Comparison of ENCODE assay signal across 8 mouse cellular contexts in genomic region chr11:69409378-69410044, GRCm38 (mm10). TPM values are rescaled to one million over a fixed set of nuclear protein-coding genes. Genes with fewer than 3 reads are reported as not detected.
DNase-seq lines count a peak whose midpoint lies in the region; ATAC-seq and TF ChIP-seq lines count a peak whose summit lies in the region.

No protein-coding gene starts in this region.

- peaks cover 53% of the 10 kb centered on the region for H3K36me3 ChIP-seq in heart, embryonic 14.5 days (ENCODE audit: control insufficient read depth, insufficient read depth, low read length)
- peaks cover 35% of the 10 kb centered on the region for H3K36me3 ChIP-seq in kidney, postnatal 0 days (ENCODE audit: insufficient read depth, low read length)
- peaks cover 10% of the 10 kb centered on the region for H3K36me3 ChIP-seq in liver, embryonic 16.5 days (ENCODE audit: control insufficient read depth, insufficient read depth)
- H3K36me3 ChIP-seq in neural tube, embryonic 11.5 days (ENCODE audit: control insufficient read depth, insufficient read depth, low read length): peaks cover 31% of the 10 kb centered on the region
- H3K36me3 ChIP-seq in stomach, postnatal 0 days (ENCODE audit: control insufficient read depth, insufficient read depth, low read length): peaks cover 27% of the 10 kb centered on the region

- H3K9me3 ChIP-seq in heart, embryonic 14.5 days (ENCODE audit: control insufficient read depth, low read length): no peaks in the 10 kb centered on the region
- H3K9me3 ChIP-seq in kidney, postnatal 0 days (replicated peaks; ENCODE audit: low read length): no peaks in the 10 kb centered on the region
- no peaks in the 10 kb centered on the region for H3K9me3 ChIP-seq in liver, embryonic 16.5 days (replicated peaks; ENCODE audit: control insufficient read depth, low read length)
- H3K9me3 ChIP-seq in neural tube, embryonic 11.5 days (ENCODE audit: control insufficient read depth, low read length): no peaks in the 10 kb centered on the region
- H3K9me3 ChIP-seq in stomach, postnatal 0 days (ENCODE audit: control insufficient read depth, low read length): no peaks in the 10 kb centered on the region

- no peaks in the 10 kb centered on the region for H3K27me3 ChIP-seq in heart, embryonic 14.5 days (ENCODE audit: control insufficient read depth, insufficient read depth, low read length)
- H3K27me3 ChIP-seq in kidney, postnatal 0 days (ENCODE audit: insufficient read depth, low read length): no peaks in the 10 kb centered on the region
- no peaks in the 10 kb centered on the region for H3K27me3 ChIP-seq in liver, embryonic 16.5 days (ENCODE audit: control insufficient read depth, insufficient read depth, low read depth, low read length)
- H3K27me3 ChIP-seq in neural tube, embryonic 11.5 days (ENCODE audit: control insufficient read depth, insufficient read depth, low read length): no peaks in the 10 kb centered on the region
- H3K27me3 ChIP-seq in stomach, postnatal 0 days (ENCODE audit: control insufficient read depth, insufficient read depth, low read length): no peaks in the 10 kb centered on the region

- TF ChIP-seq POLR2A in embryonic fibroblast, embryonic 13.5 days (IDR thresholded peaks at IDR 0.05; ENCODE audit: low read depth, low read length): peak; percentile 71

- DNase-seq in A20 (ENCODE audit: low read depth, low spot score): peak; percentile 97
- peak; percentile 92 for DNase-seq in adrenal gland, postnatal 14 days
- peak; percentile 93 for DNase-seq in kidney, postnatal 0 days (ENCODE audit: low spot score)
- DNase-seq in neural tube, embryonic 11.5 days (ENCODE audit: low spot score): peak; percentile 90
- peak; percentile 92 for DNase-seq in stomach, postnatal 0 days (ENCODE audit: low spot score)

- peak overlapping the region; percentile 94 for H3K9ac ChIP-seq in heart, embryonic 14.5 days (ENCODE audit: low read length)
- H3K9ac ChIP-seq in kidney, postnatal 0 days (ENCODE audit: low read depth, low read length): peak overlapping the region; percentile 86
- peak overlapping the region; percentile 75 for H3K9ac ChIP-seq in liver, embryonic 16.5 days (ENCODE audit: low read depth, low read length)
- peak overlapping the region; percentile 74 for H3K9ac ChIP-seq in neural tube, embryonic 11.5 days (ENCODE audit: low read length)
- H3K9ac ChIP-seq in stomach, postnatal 0 days (ENCODE audit: low read length): peak overlapping the region; percentile 84

- peaks cover 12% of the 10 kb centered on the region for H3K4me1 ChIP-seq in embryonic fibroblast, embryonic 13.5 days (ENCODE audit: control insufficient read depth, insufficient read depth, low read length)
- H3K4me1 ChIP-seq in heart, embryonic 14.5 days (ENCODE audit: control insufficient read depth in 2 of 2, insufficient read depth in 2 of 2, low read length in 2 of 2): peaks cover 32 to 37% of the 10 kb centered on the region in 2 experiments
- peaks cover 36% of the 10 kb centered on the region for H3K4me1 ChIP-seq in kidney, postnatal 0 days (replicated peaks; ENCODE audit: insufficient read depth, low read length)
- H3K4me1 ChIP-seq in liver, embryonic 16.5 days (ENCODE audit: control insufficient read depth, low read depth, low read length): peaks cover 54% of the 10 kb centered on the region
- H3K4me1 ChIP-seq in neural tube, embryonic 11.5 days (ENCODE audit: control insufficient read depth, insufficient read depth, low read length): peaks cover 40% of the 10 kb centered on the region
- peaks cover 20% of the 10 kb centered on the region for H3K4me1 ChIP-seq in stomach, postnatal 0 days (replicated peaks; ENCODE audit: control insufficient read depth, insufficient read depth)

- TF ChIP-seq CTCF in embryonic fibroblast, embryonic 13.5 days (IDR thresholded peaks at IDR 0.05; ENCODE audit: borderline replicate concordance, insufficient read depth, low read length): no peak
- TF ChIP-seq CTCF in kidney, postnatal 0 days (IDR thresholded peaks at IDR 0.05; ENCODE audit: low read depth): no peak
- TF ChIP-seq CTCF in stomach, postnatal 0 days (IDR thresholded peaks at IDR 0.05; ENCODE audit: low read depth): no peak

- ATAC-seq in heart, embryonic 14.5 days (ENCODE audit: insufficient number of reproducible peaks, insufficient read depth, low FRiP score, low read depth): peak; percentile 45
- peak; percentile 31 for ATAC-seq in kidney, postnatal 0 days (replicated peaks; ENCODE audit: low FRiP score, low read depth)
- peak; percentile 22 for ATAC-seq in liver, embryonic 16.5 days (ENCODE audit: low read depth)
- peak; percentile 51; the same call in 1 of the 2 replicates for ATAC-seq in neural tube, embryonic 11.5 days (ENCODE audit: insufficient read depth, low FRiP score, low TSS enrichment)
- peak; percentile 61 for ATAC-seq in stomach, postnatal 0 days (ENCODE audit: low FRiP score, low TSS enrichment)

- H3K4me2 ChIP-seq in heart, embryonic 14.5 days (ENCODE audit: low read length): peak overlapping the region; percentile 77
- H3K4me2 ChIP-seq in kidney, postnatal 0 days (ENCODE audit: low read length): peak overlapping the region; percentile 98
- peak overlapping the region; percentile 100 for H3K4me2 ChIP-seq in liver, embryonic 16.5 days (ENCODE audit: low read depth, low read length)
- peak overlapping the region; percentile 94 for H3K4me2 ChIP-seq in neural tube, embryonic 11.5 days (ENCODE audit: low read depth)
- peak overlapping the region; percentile 95 for H3K4me2 ChIP-seq in stomach, postnatal 0 days (replicated peaks; ENCODE audit: low read depth)

- H3K27ac ChIP-seq in embryonic fibroblast, embryonic 13.5 days (ENCODE audit: insufficient read depth, low read length): peak overlapping the region; percentile 97
- H3K27ac ChIP-seq in heart, embryonic 14.5 days (replicated peaks in 1 of 2; ENCODE audit: control insufficient read depth in 1 of 2, insufficient read depth in 1 of 2, low read depth in 2 of 2, low read length in 2 of 2): peak overlapping the region; percentile 98 to 99
- H3K27ac ChIP-seq in kidney, postnatal 0 days: peak overlapping the region; percentile 99
- H3K27ac ChIP-seq in liver, embryonic 16.5 days (ENCODE audit: low read length): peak overlapping the region; percentile 90
- H3K27ac ChIP-seq in neural tube, embryonic 11.5 days (ENCODE audit: low read depth, low read length): peak overlapping the region; percentile 84
- H3K27ac ChIP-seq in stomach, postnatal 0 days (replicated peaks): peak overlapping the region; percentile 99

- H3K4me3 ChIP-seq in embryonic fibroblast, embryonic 13.5 days (ENCODE audit: insufficient read depth, low read length): peak overlapping the region; percentile 87
- peak overlapping the region; percentile 75 for H3K4me3 ChIP-seq in heart, embryonic 14.5 days (ENCODE audit: control insufficient read depth in 1 of 2, insufficient read depth in 1 of 2, low read depth in 1 of 2, low read length in 2 of 2)
- peak overlapping the region; percentile 82 for H3K4me3 ChIP-seq in kidney, postnatal 0 days (replicated peaks; ENCODE audit: low read depth, low read length)
- H3K4me3 ChIP-seq in liver, embryonic 16.5 days (ENCODE audit: low read depth, low read length): peak overlapping the region; percentile 86
- peak overlapping the region; percentile 89 for H3K4me3 ChIP-seq in neural tube, embryonic 11.5 days (ENCODE audit: low read depth, low read length)
- peak overlapping the region; percentile 73 for H3K4me3 ChIP-seq in stomach, postnatal 0 days (ENCODE audit: low read depth, low read length)

- WGBS in heart, embryonic 14.5 days: under 1% methylated on average over 43 of the region's 46 CpGs
- WGBS in kidney, postnatal 0 days: under 1% methylated on average over 43 of the region's 46 CpGs
- WGBS in liver, embryonic 16.5 days (ENCODE audit: insufficient replicate concordance): under 1% methylated on average over 42 of the region's 46 CpGs
- 1% methylated on average over 41 of the region's 46 CpGs for WGBS in neural tube, embryonic 11.5 days
- WGBS in stomach, postnatal 0 days: under 1% methylated on average over 43 of the region's 46 CpGs

- no peak for TF ChIP-seq EP300 in stomach, postnatal 0 days (optimal IDR thresholded peaks at IDR 0.05)

RNA-seq across cellular contexts. Expression of gene Kdm6b, which starts 4.0 kb away (rescaled TPM):
- 53.7 and 61.3 TPM in 2 replicates for total RNA-seq in adrenal gland, postnatal 14 days (2021)
- polyA plus RNA-seq in embryonic fibroblast, embryonic 13.5 days (2011; ENCODE audit: insufficient read length, low read depth, missing spikeins): 31.8 and 33.4 TPM in 2 replicates
- 18.0 and 22.0 TPM in 2 replicates for polyA plus RNA-seq in heart, embryonic 14.5 days (2014; fragmentation: Nextera tagmentation; extraction: Ambion mirVana)
- 23.2 and 26.8 TPM in 2 replicates for polyA plus RNA-seq in kidney, postnatal 0 days (2015; fragmentation: Nextera tagmentation; extraction: Ambion mirVana)
- 4.1 and 4.3 TPM in 2 replicates for polyA plus RNA-seq in liver, embryonic 16.5 days (2015; fragmentation: Nextera tagmentation; extraction: Ambion mirVana)
- polyA plus RNA-seq in neural tube, embryonic 11.5 days (2014; fragmentation: Nextera tagmentation; extraction: Ambion mirVana): 37.9 and 42.0 TPM in 2 replicates
- 12.9 and 13.1 TPM in 2 replicates for polyA plus RNA-seq in stomach, postnatal 0 days (2015; fragmentation: Nextera tagmentation; extraction: Ambion mirVana)

RNA-seq across cellular contexts. Expression of gene Tmem88, which starts 11.5 kb away (rescaled TPM):
- total RNA-seq in adrenal gland, postnatal 14 days (2021): 29.5 and 30.2 TPM in 2 replicates
- 9.1 and 10.3 TPM in 2 replicates for polyA plus RNA-seq in embryonic fibroblast, embryonic 13.5 days (2011; ENCODE audit: insufficient read length, low read depth, missing spikeins)
- polyA plus RNA-seq in heart, embryonic 14.5 days (2014; fragmentation: Nextera tagmentation; extraction: Ambion mirVana): 43.1 and 46.7 TPM in 2 replicates
- polyA plus RNA-seq in kidney, postnatal 0 days (2015; fragmentation: Nextera tagmentation; extraction: Ambion mirVana): 55.5 and 61.3 TPM in 2 replicates
- polyA plus RNA-seq in liver, embryonic 16.5 days (2015; fragmentation: Nextera tagmentation; extraction: Ambion mirVana): 7.1 and 7.8 TPM in 2 replicates
- polyA plus RNA-seq in neural tube, embryonic 11.5 days (2014; fragmentation: Nextera tagmentation; extraction: Ambion mirVana): 13.1 and 17.2 TPM in 2 replicates
- 14.9 and 17.8 TPM in 2 replicates for polyA plus RNA-seq in stomach, postnatal 0 days (2015; fragmentation: Nextera tagmentation; extraction: Ambion mirVana)

RNA-seq across cellular contexts. Expression of gene Cyb5d1, which starts 14.1 kb away (rescaled TPM):
- 34.2 and 42.6 TPM in 2 replicates for total RNA-seq in adrenal gland, postnatal 14 days (2021)
- 51.0 and 51.7 TPM in 2 replicates for polyA plus RNA-seq in embryonic fibroblast, embryonic 13.5 days (2011; ENCODE audit: insufficient read length, low read depth, missing spikeins)
- polyA plus RNA-seq in heart, embryonic 14.5 days (2014; fragmentation: Nextera tagmentation; extraction: Ambion mirVana): 19.9 and 22.1 TPM in 2 replicates
- 16.6 and 19.8 TPM in 2 replicates for polyA plus RNA-seq in kidney, postnatal 0 days (2015; fragmentation: Nextera tagmentation; extraction: Ambion mirVana)
- polyA plus RNA-seq in liver, embryonic 16.5 days (2015; fragmentation: Nextera tagmentation; extraction: Ambion mirVana): 9.5 and 9.9 TPM in 2 replicates
- 44.7 and 48.4 TPM in 2 replicates for polyA plus RNA-seq in neural tube, embryonic 11.5 days (2014; fragmentation: Nextera tagmentation; extraction: Ambion mirVana)
- polyA plus RNA-seq in stomach, postnatal 0 days (2015; fragmentation: Nextera tagmentation; extraction: Ambion mirVana): 9.1 and 9.5 TPM in 2 replicates

RNA-seq across cellular contexts. Expression of gene Naa38, which starts 14.2 kb away (rescaled TPM):
- 124 and 137 TPM in 2 replicates for total RNA-seq in adrenal gland, postnatal 14 days (2021)
- polyA plus RNA-seq in embryonic fibroblast, embryonic 13.5 days (2011; ENCODE audit: insufficient read length, low read depth, missing spikeins): 75.6 and 81.1 TPM in 2 replicates
- 158 and 174 TPM in 2 replicates for polyA plus RNA-seq in heart, embryonic 14.5 days (2014; fragmentation: Nextera tagmentation; extraction: Ambion mirVana)
- polyA plus RNA-seq in kidney, postnatal 0 days (2015; fragmentation: Nextera tagmentation; extraction: Ambion mirVana): 183 and 198 TPM in 2 replicates
- 73.4 and 76.8 TPM in 2 replicates for polyA plus RNA-seq in liver, embryonic 16.5 days (2015; fragmentation: Nextera tagmentation; extraction: Ambion mirVana)
- 125 and 129 TPM in 2 replicates for polyA plus RNA-seq in neural tube, embryonic 11.5 days (2014; fragmentation: Nextera tagmentation; extraction: Ambion mirVana)
- 153 and 170 TPM in 2 replicates for polyA plus RNA-seq in stomach, postnatal 0 days (2015; fragmentation: Nextera tagmentation; extraction: Ambion mirVana)

RNA-seq across cellular contexts. Expression of gene Chd3, which starts 40.3 kb away (rescaled TPM):
- 109 and 118 TPM in 2 replicates for total RNA-seq in adrenal gland, postnatal 14 days (2021)
- 175 and 199 TPM in 2 replicates for polyA plus RNA-seq in embryonic fibroblast, embryonic 13.5 days (2011; ENCODE audit: insufficient read length, low read depth, missing spikeins)
- 16.5 TPM in 2 replicates for polyA plus RNA-seq in heart, embryonic 14.5 days (2014; fragmentation: Nextera tagmentation; extraction: Ambion mirVana)
- 38.0 and 42.3 TPM in 2 replicates for polyA plus RNA-seq in kidney, postnatal 0 days (2015; fragmentation: Nextera tagmentation; extraction: Ambion mirVana)
- polyA plus RNA-seq in liver, embryonic 16.5 days (2015; fragmentation: Nextera tagmentation; extraction: Ambion mirVana): 5.0 and 5.7 TPM in 2 replicates
- polyA plus RNA-seq in neural tube, embryonic 11.5 days (2014; fragmentation: Nextera tagmentation; extraction: Ambion mirVana): 57.3 and 60.1 TPM in 2 replicates
- polyA plus RNA-seq in stomach, postnatal 0 days (2015; fragmentation: Nextera tagmentation; extraction: Ambion mirVana): 18.4 and 18.9 TPM in 2 replicates

Comparison
In these comparisons a context has a peak if more than half of its experiments do, and no peak if none do; other contexts are left out.
1. Peak in every context shown above with its lines: DNase-seq, ATAC-seq, H3K4me3 ChIP-seq and H3K27ac ChIP-seq.